Mouse (Mus musculus) CD4-positive, CD25-positive, alpha-beta regulatory T cell, adult 2 months (primary cell): ENCODE measurements at regions not wholly inside any gene's neighbourhood (a gene's known extent, or its start where the extent isn't known, plus 50 kb on each side); places are given as distances from the start of the nearest gene placed in this dataset.
"Not testable (repeated sequence)": the region's sequence is repeated elsewhere in the genome, so short reads cannot be mapped to it uniquely, and the experiment has no call there.

ENCODE experiments used
- DNase-seq: peaks from one replicate; pipeline ENCODE4 v3.0.0-alpha.2; 2012; ENCODE audit warnings: low read depth, low spot score

DNA sequence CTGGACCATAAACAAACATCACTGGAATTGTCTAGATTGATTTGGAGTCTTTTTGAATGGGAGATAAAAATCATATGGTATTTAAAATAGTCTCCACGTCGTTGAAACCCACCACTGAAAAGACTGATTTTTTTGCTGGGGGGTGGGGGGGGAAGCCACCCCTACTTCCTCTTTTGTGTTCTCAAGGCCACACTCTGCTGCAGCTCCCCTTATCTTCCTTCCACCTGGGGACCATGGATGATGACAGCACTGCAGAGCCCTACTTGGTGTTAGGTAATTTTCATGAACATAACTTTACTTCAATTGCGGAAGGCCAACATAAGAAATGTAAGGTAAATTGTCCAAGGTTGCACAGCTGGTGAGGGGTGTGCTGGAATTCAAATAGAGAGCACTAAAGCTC, 232.4 kb upstream of the Vrk2 start:
- DNase-seq = no peak

DNA sequence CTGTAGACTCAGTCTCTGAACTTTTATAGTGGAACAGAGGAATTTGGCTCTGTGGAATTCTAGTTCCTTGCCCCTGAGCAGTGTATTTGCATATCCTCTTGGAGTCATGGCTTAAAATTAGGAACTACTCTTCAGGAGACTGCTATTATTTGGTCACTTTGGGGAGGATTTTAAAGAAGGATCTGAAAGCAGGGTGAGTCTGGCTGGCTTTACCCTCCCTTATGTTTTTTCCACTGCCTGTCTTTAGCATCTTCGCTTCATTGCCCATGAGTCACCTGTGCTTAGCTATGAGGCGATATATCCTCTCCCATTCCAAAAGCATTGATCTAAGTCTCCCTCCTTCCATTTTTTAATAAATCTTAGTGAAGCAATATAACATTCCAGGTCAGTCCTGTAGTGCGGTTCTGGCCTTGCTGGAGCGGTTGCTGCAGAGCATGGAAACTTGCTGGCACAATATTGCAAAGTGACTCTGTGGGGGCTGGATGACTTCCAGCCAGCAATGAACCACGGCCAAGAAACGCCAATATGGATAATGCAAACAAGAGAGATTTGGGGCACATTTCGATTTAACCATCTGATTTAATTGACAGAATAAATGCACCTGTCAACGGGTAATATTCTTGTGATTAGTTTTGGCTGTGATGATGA, 230.4 kb upstream of the Vrk2 start:
- no peak for DNase-seq

DNA sequence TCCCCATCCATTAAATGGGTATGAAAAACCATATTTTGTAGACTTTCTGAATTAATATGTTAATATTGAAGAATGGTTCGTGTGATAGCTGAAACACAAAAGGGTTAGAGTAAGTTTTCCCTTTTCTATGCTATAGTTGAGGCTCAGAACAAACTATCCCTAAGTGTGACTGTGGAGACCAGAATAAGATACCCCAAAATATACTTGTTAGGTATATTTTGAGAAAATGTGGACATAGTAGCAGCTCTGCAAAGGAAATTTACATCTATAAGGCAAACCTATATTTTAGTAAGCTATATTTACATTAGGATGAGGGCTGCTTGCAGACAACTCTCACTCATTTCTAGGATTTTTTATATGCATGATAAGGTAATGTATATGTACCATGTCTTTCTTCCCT, 227.3 kb upstream of the Vrk2 start:
- no peak for DNase-seq

GRCm38 (mm10) chr11:26817316-26817715, 223.5 kb upstream of the Vrk2 start:
- no peak for DNase-seq

- DNase-seq = no peak
Observed at GRCm38 (mm10) chr11:26815104-26815503, 221.3 kb upstream of the Vrk2 start.

DNA sequence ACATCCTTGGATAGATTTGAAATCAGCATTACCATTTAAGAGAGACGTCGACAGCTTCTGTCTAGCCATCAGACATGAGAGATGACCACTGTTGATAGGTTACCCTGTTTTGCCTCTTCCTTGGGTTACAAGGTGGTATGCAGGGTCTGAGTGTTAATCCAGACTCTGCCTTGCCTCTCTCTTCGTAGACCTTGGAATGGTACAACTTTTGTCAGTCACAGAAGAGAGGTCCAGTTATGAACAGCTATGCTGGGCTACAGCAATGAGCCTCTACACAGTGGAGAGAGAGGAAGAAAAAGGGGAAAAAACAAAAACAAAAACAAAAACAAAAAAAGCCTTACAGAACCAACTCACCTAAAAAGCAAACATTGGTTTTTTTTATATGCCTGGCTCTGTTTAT, 220.8 kb upstream of the Vrk2 start:
- DNase-seq = no peak

GRCm38 (mm10) chr11:26802249-26802941, 208.6 kb upstream of the Vrk2 start:
- DNase-seq = no peak

DNA sequence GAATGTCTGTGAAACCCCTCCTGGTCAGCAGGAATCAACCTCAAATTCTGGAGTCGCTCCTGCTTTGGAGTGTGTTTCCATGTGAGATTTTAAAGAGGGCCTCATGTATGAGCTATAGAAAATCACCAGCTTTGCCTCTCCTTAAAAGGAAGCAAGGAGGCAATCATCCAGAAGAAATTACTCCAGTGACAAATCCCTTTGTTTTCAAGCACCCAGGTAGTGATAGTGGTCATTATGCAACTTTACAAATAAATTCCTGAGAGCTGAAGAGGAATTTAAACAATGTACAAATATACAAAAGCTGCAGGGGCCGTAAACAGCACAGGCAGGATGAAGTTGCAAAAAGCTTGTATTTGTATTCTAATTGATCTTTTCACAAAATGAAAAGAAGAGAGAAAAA, 206.5 kb upstream of the Vrk2 start:
- no peak for DNase-seq

- no peak for DNase-seq
Observed at GRCm38 (mm10) chr11:26794629-26794966, 200.8 kb upstream of the Vrk2 start.

DNA sequence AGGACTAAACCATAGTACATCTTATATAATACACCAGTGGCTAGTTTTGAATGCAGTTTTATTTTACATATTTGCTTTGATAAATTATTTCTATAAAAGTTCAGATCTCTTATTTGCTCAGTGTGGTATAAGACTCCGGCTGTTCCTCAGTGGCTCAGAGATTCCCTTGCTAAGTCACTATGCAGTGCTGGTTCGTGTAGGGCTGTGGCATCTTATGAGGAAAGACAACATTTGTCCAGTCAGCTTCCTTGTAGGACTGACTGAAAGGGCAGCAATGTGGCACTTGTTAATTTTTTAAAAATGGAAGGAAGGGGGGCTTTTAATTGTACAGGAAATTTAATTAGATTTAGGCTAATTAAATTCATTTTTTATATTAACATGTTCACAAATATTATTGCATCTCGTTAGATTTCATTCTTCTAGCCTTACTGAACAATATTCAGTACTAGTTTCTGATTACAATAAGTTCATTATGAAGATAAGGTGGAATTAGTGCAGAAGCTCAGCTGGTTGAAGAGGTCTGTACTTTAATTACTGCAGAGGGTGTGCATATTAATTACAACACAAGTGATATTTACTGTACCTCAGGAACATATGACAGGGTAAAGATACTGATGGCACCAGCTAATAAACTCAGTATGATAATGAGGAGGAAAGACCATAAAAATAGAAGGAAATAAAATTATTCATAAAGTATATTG, 200.3 kb upstream of the Vrk2 start:
- no peak for DNase-seq

- no peak for DNase-seq
Observed at GRCm38 (mm10) chr11:26789281-26789680, 195.5 kb upstream of the Vrk2 start.

DNA sequence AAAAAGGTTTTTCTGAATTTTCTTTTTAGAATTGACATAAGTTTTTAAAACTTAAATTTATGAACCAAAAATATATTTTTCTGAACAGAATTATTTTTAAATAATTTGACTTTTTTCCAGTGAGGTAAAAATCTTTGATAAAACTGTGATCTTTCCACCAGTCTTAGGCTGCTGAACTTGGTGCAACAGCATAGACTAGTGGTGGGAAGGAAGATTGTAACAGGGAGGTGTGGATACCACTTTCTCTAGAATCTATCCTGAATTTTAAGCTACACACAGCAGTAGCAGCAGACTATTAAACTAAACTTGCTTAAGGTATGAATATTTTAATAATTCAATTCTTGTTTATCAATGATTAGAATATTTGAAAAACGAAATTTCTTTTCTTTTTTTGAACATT, 191.4 kb upstream of the Vrk2 start:
- DNase-seq = peak; percentile 35

DNA sequence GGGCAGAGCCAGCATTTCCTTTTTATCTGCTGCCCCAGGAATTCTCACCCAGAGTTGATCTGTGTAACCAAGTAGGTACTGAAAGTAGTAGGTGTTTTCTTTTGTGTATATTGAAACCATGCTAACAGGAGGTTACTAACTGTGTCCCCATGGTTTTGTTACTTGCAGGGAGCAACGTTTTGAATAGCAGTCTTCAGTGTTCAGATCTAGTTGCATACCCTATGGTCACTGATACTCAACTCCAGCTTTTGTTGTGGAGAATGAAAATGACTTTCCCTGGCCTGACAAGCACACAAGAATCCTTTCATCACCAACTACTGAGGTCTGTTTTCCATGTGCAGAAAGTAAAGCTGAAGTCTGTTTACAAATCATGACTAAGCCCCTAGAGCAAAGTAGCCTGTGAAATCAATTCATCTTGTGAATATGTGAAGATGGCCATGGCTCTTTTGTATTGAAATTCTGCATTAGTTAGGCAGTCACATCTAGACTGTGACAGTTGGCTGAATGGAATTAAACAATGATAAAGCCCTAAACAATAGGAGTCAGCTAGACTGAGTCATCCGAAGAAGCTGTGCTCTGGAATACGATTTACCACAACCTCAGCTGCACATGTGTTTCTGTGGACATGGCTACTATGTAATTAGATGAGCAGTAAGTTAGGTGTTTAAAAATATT, 179.5 kb upstream of the Vrk2 start:
- DNase-seq = no peak

GRCm38 (mm10) chr11:26755576-26755975, 161.8 kb upstream of the Vrk2 start:
- DNase-seq = no peak

DNA sequence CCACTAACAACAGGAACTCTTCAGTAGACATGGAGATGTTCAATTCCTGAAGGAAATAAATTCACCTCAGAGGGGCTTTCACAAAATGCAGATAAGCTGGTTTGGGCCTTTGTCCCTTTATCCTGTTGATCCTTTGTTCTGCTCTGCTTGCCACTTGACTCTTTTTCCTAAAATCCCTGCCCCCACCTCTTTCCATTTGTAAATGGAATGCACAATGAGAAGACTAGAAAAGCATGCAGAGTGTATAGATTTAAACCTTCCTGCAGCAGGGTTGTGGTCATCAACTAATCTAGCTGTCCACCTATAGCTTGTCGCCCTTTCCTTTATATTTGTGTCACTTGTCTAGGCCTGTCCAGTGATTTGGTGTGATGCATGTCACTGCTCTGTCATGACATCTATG, 159.8 kb upstream of the Vrk2 start:
- DNase-seq = no peak

GRCm38 (mm10) chr11:26742235-26742634, 148.4 kb upstream of the Vrk2 start:
- no peak for DNase-seq

- DNase-seq = no peak
Observed at GRCm38 (mm10) chr11:26739732-26740131, 145.9 kb upstream of the Vrk2 start.

- DNase-seq = no peak
Observed at GRCm38 (mm10) chr11:26726969-26727368, 133.2 kb upstream of the Vrk2 start.

DNA sequence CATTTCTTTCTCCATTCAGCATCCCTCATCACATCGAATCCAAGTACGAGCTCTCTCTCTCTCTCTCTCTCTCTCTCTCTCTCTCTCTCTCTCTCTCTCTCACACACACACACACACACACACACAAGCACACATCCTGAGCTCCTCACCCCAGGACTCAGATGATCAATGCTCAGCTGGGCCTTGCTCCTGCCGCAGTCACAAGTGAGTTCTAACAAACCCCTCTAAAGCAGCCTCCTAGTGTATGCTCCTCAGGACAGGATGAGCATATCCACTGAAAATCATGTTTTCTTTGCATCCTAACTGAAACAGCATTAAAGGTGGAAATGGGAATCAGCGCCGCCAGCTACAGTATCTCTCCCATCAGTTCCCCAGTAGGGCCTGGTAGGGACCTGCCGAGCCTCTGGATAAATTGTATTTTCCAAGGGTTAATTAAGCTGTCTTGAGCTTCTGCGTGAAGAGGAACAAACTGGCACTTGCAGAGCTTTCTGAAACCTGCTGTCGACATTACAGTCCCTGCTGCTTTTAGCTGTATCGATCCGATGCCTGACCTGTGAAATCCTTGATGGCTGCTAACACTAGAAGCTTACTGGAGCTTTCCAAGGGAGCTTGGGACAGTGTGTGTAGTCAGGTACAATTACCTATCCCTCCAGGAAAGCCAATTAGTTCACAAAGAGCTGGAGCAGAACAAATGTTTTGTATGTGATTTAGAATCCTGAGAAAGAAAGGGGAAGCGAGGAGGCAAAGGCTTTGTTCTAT, 131.3 kb upstream of the Vrk2 start:
- no peak for DNase-seq

DNA sequence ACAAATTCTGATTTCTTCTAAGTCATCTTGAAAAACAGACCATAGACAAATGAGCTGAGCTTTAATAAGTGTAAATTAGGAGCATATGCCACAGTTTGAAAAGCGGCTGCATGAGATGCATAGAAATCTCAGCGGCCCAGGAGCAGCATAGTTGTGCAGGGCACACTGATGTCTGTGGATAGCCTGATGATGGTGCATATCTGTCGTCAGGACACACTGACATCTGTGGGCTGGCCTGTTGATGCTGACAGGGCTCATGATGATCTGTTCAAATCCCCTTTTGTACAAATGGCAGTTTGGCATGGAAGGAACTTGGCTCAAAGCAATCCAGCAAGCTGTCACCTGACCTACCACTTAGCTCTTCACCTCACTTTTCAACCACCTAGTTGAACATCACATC, 128.5 kb upstream of the Vrk2 start:
- DNase-seq = no peak

GRCm38 (mm10) chr11:26721173-26721572, 127.4 kb upstream of the Vrk2 start:
- no peak for DNase-seq

DNA sequence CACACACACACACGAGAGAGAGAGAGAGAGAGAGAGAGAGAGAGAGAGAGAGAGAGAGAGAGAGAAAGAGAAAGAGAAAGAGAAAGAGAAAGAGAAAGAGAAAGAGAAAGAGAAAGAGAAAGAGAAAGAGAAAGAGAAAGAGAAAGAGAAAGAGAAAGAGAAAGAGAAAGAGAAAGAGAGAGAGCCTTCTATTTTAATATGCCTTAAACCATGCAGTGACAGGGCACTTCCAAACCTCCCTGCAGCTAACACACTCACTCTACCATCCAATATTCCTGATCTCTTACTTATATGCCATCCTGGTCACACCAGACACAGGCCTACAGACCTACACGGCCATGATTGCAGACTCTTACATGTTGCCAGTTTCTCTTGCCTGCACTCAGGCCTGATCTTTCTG, 117.4 kb upstream of the Vrk2 start:
- not testable (repeated sequence) for DNase-seq
